Comparison of ENCODE assay signal across 8 mouse cellular contexts in genomic region chr1:86488774-86489173, GRCm38 (mm10). TPM values are rescaled to one million over a fixed set of nuclear protein-coding genes. Genes with fewer than 3 reads are reported as not detected.
DNase-seq lines count a peak whose midpoint lies in the region; ATAC-seq and TF ChIP-seq lines count a peak whose summit lies in the region.

No protein-coding gene starts in this region.

- H3K9ac ChIP-seq in limb, embryonic 14.5 days (ENCODE audit: low read depth, low read length, severe bottlenecking) = no peak overlapping the region
- H3K9ac ChIP-seq in stomach, embryonic 16.5 days (ENCODE audit: low read length) = peak overlapping the region; percentile 86

- H3K9me3 ChIP-seq in limb, embryonic 14.5 days (ENCODE audit: control insufficient read depth, low read length) = no peaks in the 10 kb centered on the region
- no peaks in the 10 kb centered on the region for H3K9me3 ChIP-seq in stomach, embryonic 16.5 days (replicated peaks; ENCODE audit: control insufficient read depth, low read length)

- no peaks in the 10 kb centered on the region for H3K27me3 ChIP-seq in spleen, adult 2 months (ENCODE audit: control insufficient read depth, insufficient read depth, low read length)
- no peaks in the 10 kb centered on the region for H3K27me3 ChIP-seq in limb, embryonic 14.5 days (ENCODE audit: control insufficient read depth, insufficient read depth, low read length)
- no peaks in the 10 kb centered on the region for H3K27me3 ChIP-seq in stomach, embryonic 16.5 days (ENCODE audit: control insufficient read depth, insufficient read depth, low read length)

- peak; percentile 56 for DNase-seq in cerebellum, adult 9-10 months
- no peak for DNase-seq in cerebellum, postnatal 25 days
- DNase-seq in spleen, adult 2 months (ENCODE audit: low read depth in 1 of 2, low spot score in 2 of 2) = no peak
- DNase-seq in spleen, adult 18-20 months = no peak
- no peak for DNase-seq in limb, embryonic 14.5 days (ENCODE audit: low spot score)
- DNase-seq in adipocyte (ENCODE audit: low spot score) = no peak
- DNase-seq in spleen, postnatal 14 days (ENCODE audit: low spot score in 2 of 2) = no peak

- H3K36me3 ChIP-seq in spleen, adult 2 months (ENCODE audit: control insufficient read depth, insufficient read depth, low read length) = no peaks in the 10 kb centered on the region
- no peaks in the 10 kb centered on the region for H3K36me3 ChIP-seq in limb, embryonic 14.5 days (ENCODE audit: control insufficient read depth, insufficient read depth, low read length)
- H3K36me3 ChIP-seq in stomach, embryonic 16.5 days (ENCODE audit: control insufficient read depth, insufficient read depth, low read length) = no peaks in the 10 kb centered on the region

- H3K4me1 ChIP-seq in spleen, adult 2 months (ENCODE audit: control insufficient read depth, insufficient read depth, insufficient read length) = peaks cover 32% of the 10 kb centered on the region
- H3K4me1 ChIP-seq in limb, embryonic 14.5 days (ENCODE audit: control insufficient read depth, insufficient read depth, low read length) = peaks cover 6% of the 10 kb centered on the region
- H3K4me1 ChIP-seq in stomach, embryonic 16.5 days (ENCODE audit: control insufficient read depth, insufficient read depth, low read length) = peaks cover 32% of the 10 kb centered on the region

- peak overlapping the region; percentile 79; the same call in 1 of the 2 replicates for H3K4me3 ChIP-seq in spleen, adult 2 months (ENCODE audit: extremely low read depth, insufficient read depth, insufficient read length)
- H3K4me3 ChIP-seq in limb, embryonic 14.5 days (replicated peaks; ENCODE audit: low read length) = peak overlapping the region; percentile 77
- H3K4me3 ChIP-seq in stomach, embryonic 16.5 days (replicated peaks; ENCODE audit: low read length) = peak overlapping the region; percentile 70

- H3K4me2 ChIP-seq in limb, embryonic 14.5 days (replicated peaks; ENCODE audit: low read depth, low read length, severe bottlenecking) = peak overlapping the region; percentile 88
- peak overlapping the region; percentile 81 for H3K4me2 ChIP-seq in stomach, embryonic 16.5 days (ENCODE audit: low read depth, low read length)

- no peak for ATAC-seq in limb, embryonic 14.5 days (ENCODE audit: low FRiP score, low read depth)
- ATAC-seq in stomach, embryonic 16.5 days (ENCODE audit: insufficient read depth, low FRiP score) = no peak

- TF ChIP-seq POLR2A in spleen, adult 2 months (IDR thresholded peaks at IDR 0.05; ENCODE audit: low read depth, low read length) = no peak
- no peak for TF ChIP-seq POLR2A in limb, embryonic 14.5 days (IDR thresholded peaks at IDR 0.05; ENCODE audit: borderline replicate concordance, extremely low read depth, insufficient read depth, insufficient read length)

- no peak for TF ChIP-seq CTCF in spleen, adult 2 months (IDR thresholded peaks at IDR 0.05; ENCODE audit: extremely low read depth, insufficient read depth, insufficient read length, insufficient replicate concordance)

- 83% methylated on average over 4 of the region's 4 CpGs for WGBS in spleen, adult 2 months
- whole genome bisulfite sequencing in limb, embryonic 14.5 days = 95% methylated on average over 4 of the region's 4 CpGs
- WGBS in stomach, embryonic 16.5 days = 89% methylated on average over 4 of the region's 4 CpGs

- peak overlapping the region; percentile 99 for H3K27ac ChIP-seq in spleen, adult 2 months (ENCODE audit: insufficient read depth, low read length)
- peak overlapping the region; percentile 98; the same call in 1 of the 2 replicates for H3K27ac ChIP-seq in limb, embryonic 14.5 days (replicated peaks; ENCODE audit: low read depth, low read length)
- H3K27ac ChIP-seq in stomach, embryonic 16.5 days (ENCODE audit: low read length) = peak overlapping the region; percentile 97

RNA-seq across cellular contexts. Expression of gene Ptma, which starts 37.8 kb away (rescaled TPM):
- polyA plus RNA-seq in spleen, adult 2 months (2012; rRNA removed) = 915 and 918 TPM in 2 replicates
- 1,648 and 3,055 TPM in 2 replicates for polyA plus RNA-seq in limb, embryonic 14.5 days (2012; rRNA removed)
- polyA plus RNA-seq in limb, embryonic 14.5 days (2014; fragmentation: Nextera tagmentation; extraction: Ambion mirVana) = 2,429 and 2,674 TPM in 2 replicates
- 1,914 and 2,170 TPM in 2 replicates for polyA plus RNA-seq in stomach, embryonic 16.5 days (2015; fragmentation: Nextera tagmentation; extraction: Ambion mirVana)
